Mouse (Mus musculus): Measurements from ENCODE around the gene Slc25a19. TPM values are rescaled to one million over a fixed set of nuclear protein-coding genes. Genes with fewer than 3 reads are reported as not detected.
"Not testable (repeated sequence)": the region's sequence is repeated elsewhere in the genome, so short reads cannot be mapped to it uniquely, and the experiment has no call there.

Slc25a19 gene
- polyA plus RNA-seq, 1 experiment from 2014 or later, result 56.1 TPM

DNA sequence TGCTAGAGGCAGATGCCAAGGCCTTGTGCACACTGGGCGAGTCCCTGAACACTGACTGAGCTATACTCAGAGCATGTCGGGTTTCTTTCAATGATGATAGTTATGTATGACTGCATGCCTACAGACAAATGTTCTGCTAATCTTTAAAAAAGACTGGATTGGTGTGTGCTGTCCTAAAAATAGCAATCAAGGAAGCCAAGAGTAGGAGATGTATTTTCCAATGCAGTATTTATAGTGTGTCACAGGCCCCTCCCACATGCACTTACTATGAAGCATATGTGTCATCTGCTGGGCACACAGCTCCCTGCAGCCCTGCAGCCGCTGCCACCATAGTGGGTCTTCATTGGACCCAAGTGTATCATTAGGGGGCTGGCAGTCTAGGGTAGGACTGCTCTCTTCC is 25.1 kb upstream of the Slc25a19 start:
- Histone ChIP-seq H3K36me3 (peaks cover 13% of the 10 kb centered on the region), H3K27ac (replicated peaks) (peak overlapping the region; percentile 71), H3K9me3 (no peaks in the 10 kb centered on the region), H3K4me1 (peaks cover 15% of the 10 kb centered on the region), H3K9ac (replicated peaks) (no peak overlapping the region), H3K4me2 (replicated peaks) (no peak overlapping the region), H3K4me3 (no peak overlapping the region), H3K27me3 (no peaks in the 10 kb centered on the region)
- 75% methylated on average over 3 of the region's 3 CpGs for WGBS
- no peak for ATAC-seq (replicated peaks)

DNA sequence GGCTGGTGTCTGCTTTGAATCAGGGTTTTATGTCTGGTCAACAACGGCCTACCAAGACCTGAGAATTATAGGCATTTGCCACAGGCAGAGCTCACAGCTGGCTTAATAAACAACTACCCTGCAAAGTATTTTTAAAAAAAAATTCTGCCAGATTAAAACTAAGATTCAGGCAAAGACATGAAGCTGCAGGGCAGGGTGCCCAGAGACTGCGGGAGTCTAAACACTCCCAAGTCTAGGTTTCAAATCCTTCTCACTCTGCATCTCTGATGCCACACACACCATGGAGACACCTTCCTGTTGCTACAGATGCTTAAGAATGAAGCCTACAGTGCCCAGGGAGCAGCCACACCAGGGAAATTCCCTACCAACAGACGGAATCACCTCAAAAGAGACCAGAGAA is 23.6 kb upstream of the Slc25a19 start:
- peaks cover 15% of the 10 kb centered on the region for H3K4me1 ChIP-seq
- ATAC-seq (replicated peaks), result no peak
- H3K27me3 ChIP-seq, result no peaks in the 10 kb centered on the region
- H3K27ac ChIP-seq (replicated peaks), result 0 out of 2 replicates have a peak overlapping the region, but pooled peaks have one; percentile 46
- no peak overlapping the region for H3K9ac ChIP-seq (replicated peaks)
- 88% methylated on average over 3 of the region's 3 CpGs for WGBS
- H3K9me3 ChIP-seq, result no peaks in the 10 kb centered on the region
- no peak overlapping the region for H3K4me2 ChIP-seq (replicated peaks)
- peaks cover 15% of the 10 kb centered on the region for H3K36me3 ChIP-seq
- H3K4me3 ChIP-seq, result no peak overlapping the region

DNA sequence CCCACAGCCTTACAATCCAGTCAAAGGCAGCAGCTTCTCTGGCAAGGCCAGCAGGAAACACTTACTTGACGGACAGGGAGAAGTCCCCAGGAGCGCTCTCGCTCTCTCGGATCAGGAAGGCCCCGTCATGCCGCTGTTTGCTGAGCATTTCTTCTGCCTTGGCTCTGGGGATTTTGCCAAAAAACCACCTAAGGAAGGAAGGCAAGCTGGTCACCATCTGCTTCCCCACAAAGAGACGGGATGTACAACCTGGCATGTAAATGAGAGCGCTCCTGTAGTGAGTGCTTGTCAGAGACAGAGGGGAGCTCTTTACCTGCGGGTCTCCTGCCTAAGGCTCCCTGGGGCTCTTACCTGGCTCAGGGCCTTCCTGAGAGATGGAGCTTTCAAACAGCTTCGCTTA is 21.6 kb upstream of the Slc25a19 start:
- Histone ChIP-seq H3K36me3 (peaks cover 19% of the 10 kb centered on the region), H3K9ac (replicated peaks) (no peak overlapping the region; the same call in 1 of the 2 replicates), H3K9me3 (no peaks in the 10 kb centered on the region), H3K4me1 (peaks cover 15% of the 10 kb centered on the region), H3K4me3 (no peak overlapping the region), H3K27me3 (no peaks in the 10 kb centered on the region), H3K27ac (replicated peaks) (peak overlapping the region; percentile 82), H3K4me2 (replicated peaks) (no peak overlapping the region)
- no peak for ATAC-seq (replicated peaks)
- WGBS, result 37% methylated on average over 10 of the region's 10 CpGs

DNA sequence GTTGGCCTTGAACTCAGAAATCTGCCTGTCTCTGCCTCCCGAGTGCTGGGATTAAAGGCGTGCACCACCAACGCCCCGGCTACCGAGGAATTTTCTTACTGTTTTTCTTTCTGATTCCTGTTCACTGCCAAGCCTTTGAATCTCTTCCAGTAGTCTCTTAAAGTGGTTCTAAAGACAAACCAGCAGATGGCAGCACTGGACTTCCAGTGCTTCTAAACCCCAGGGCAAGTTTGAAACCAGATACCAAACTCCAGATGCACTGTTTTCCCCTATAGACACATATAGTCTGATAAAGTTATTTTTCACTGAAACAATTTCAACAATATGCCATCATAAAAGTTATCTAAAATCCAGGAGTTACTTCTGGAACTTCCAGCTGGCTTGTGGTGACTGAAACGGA is 19.4 kb upstream of the Slc25a19 start:
- no peak overlapping the region for H3K9ac ChIP-seq (replicated peaks)
- H3K9me3 ChIP-seq, result no peaks in the 10 kb centered on the region
- no peak for ATAC-seq (replicated peaks)
- no peaks in the 10 kb centered on the region for H3K27me3 ChIP-seq
- 53% methylated on average over 6 of the region's 6 CpGs for WGBS
- H3K4me1 ChIP-seq, result peaks cover 15% of the 10 kb centered on the region
- H3K27ac ChIP-seq (replicated peaks), result peak overlapping the region; percentile 19; the same call in 1 of the 2 replicates
- H3K4me2 ChIP-seq (replicated peaks), result no peak overlapping the region
- no peak overlapping the region for H3K4me3 ChIP-seq
- H3K36me3 ChIP-seq, result peaks cover 21% of the 10 kb centered on the region

DNA sequence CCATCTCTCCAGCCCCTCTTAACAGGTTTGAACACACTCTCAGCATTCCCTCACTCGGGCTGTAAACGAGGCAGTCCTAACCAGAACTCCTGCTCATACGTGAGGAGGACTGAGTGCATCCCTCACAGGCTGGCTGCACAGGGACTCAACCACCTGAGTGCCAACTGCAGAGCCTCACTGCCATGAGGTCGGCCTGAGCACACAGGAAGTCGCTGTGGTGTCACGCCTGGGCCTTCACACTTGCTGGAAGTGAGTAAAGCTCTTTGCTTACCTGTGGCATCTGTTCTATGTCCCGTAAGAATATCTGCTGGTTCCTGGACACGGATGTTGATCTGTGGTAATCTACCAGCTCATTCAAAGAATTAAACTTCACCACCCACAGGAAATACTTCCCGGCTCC is 18.3 kb upstream of the Slc25a19 start:
- no peak overlapping the region for H3K27ac ChIP-seq (replicated peaks)
- H3K36me3 ChIP-seq, result peaks cover 20% of the 10 kb centered on the region
- no peaks in the 10 kb centered on the region for H3K27me3 ChIP-seq
- H3K4me2 ChIP-seq (replicated peaks), result no peak overlapping the region
- H3K9ac ChIP-seq (replicated peaks), result no peak overlapping the region
- no peak for ATAC-seq (replicated peaks)
- no peaks in the 10 kb centered on the region for H3K9me3 ChIP-seq
- H3K4me1 ChIP-seq, result peaks cover 15% of the 10 kb centered on the region
- no peak overlapping the region for H3K4me3 ChIP-seq
- WGBS, result 94% methylated on average over 9 of the region's 9 CpGs

DNA sequence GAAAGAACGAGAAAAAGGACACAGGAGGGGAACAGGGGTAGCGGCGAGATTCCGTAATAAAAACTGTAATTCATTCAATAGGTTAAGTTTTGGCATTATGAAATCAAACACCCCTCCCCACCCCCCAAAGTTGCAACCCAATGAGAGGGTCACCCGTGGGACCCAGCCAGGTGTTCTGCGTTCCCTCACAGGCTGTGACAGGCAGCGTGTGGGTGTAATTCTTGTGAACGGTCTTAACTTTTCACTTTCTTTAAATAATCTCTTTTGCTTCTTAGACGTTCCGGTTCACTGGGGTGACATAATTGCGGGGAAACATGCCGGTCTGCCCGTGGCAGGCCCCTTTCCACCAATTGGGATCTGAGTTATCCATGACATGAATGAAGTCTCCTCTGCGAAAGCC is 17.4 kb upstream of the Slc25a19 start:
- not testable (repeated sequence) for H3K27ac ChIP-seq (replicated peaks); ATAC-seq (replicated peaks); H3K9ac ChIP-seq (replicated peaks); H3K4me3 ChIP-seq; H3K27me3 ChIP-seq; H3K4me2 ChIP-seq (replicated peaks); H3K9me3 ChIP-seq
- 90% methylated on average over 14 of the region's 14 CpGs for WGBS
- H3K36me3 ChIP-seq, result peaks cover 17% of the 10 kb centered on the region
- peaks cover 13% of the 10 kb centered on the region for H3K4me1 ChIP-seq

DNA sequence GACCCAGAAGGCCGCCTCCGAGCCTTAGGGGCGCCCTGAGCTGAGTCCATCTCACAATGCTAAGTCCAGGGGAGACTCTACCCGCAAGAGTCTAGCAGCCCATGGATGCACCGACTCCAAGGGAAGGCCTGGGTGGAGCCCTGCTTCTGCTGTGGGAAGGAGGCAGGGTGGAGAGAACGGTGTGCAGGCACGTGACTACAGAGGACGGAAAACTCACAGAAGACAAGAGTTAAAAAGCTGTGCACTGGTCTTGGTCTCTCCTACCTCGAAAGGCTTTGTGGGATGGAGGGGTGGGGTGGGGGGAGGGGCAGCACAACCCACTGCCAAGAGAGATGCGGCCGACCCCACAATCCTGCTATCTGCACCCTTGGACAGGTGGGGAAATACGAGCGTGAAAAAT is 16.2 kb upstream of the Slc25a19 start:
- no peak overlapping the region for H3K4me3 ChIP-seq
- no peak overlapping the region for H3K4me2 ChIP-seq (replicated peaks)
- no peaks in the 10 kb centered on the region for H3K9me3 ChIP-seq
- H3K4me1 ChIP-seq, result peaks cover 2% of the 10 kb centered on the region
- no peak overlapping the region for H3K27ac ChIP-seq (replicated peaks)
- H3K27me3 ChIP-seq, result no peaks in the 10 kb centered on the region
- peaks cover 17% of the 10 kb centered on the region for H3K36me3 ChIP-seq
- no peak overlapping the region for H3K9ac ChIP-seq (replicated peaks)
- no peak for ATAC-seq (replicated peaks)
- WGBS, result 89% methylated on average over 13 of the region's 13 CpGs

DNA sequence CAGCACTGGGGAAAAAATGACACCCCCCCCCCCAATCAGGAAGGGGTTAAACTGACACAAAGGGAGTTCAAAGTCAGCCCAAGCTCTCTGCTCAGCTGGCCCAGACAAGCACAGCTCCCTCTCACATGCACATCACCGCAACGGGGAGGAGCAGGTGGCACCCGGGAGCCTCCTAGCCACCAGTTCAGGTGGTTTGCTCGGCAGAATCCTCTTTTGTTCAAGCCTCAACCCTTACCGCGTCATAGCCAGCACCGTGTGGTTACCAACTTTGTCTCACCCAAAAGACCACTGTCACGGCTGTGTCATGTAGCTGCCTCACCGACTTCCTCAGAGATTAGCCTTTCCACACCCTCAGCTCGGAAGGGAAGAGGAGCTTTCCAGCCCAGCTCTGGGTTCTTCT is 15.2 kb upstream of the Slc25a19 start:
- no peaks in the 10 kb centered on the region for H3K27me3 ChIP-seq
- H3K9ac ChIP-seq (replicated peaks), result no peak overlapping the region
- ATAC-seq (replicated peaks), result no peak
- H3K36me3 ChIP-seq, result peaks cover 17% of the 10 kb centered on the region
- no peak overlapping the region for H3K4me3 ChIP-seq
- H3K4me1 ChIP-seq, result no peaks in the 10 kb centered on the region
- H3K4me2 ChIP-seq (replicated peaks), result no peak overlapping the region
- 73% methylated on average over 10 of the region's 10 CpGs for WGBS
- H3K27ac ChIP-seq (replicated peaks), result no peak overlapping the region
- no peaks in the 10 kb centered on the region for H3K9me3 ChIP-seq

DNA sequence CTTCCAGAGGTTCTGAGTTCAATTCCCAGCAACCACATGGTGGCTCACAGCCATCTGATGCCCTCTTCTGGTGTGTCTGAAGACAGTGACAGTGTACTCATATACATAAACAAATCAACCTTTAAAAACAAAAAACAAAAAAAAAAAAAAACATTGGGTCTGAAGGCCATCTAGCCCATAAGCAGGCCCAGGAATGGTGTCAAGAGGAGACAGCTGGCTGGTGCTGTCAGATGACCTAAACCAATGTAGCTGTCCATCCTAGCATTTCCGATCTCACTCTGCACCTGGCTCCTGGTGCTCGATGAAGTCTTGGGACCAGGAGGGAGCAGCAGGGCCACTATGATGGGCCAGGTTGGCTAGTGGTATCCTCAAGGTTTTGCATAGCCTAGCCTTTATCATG is 14.6 kb upstream of the Slc25a19 start:
- H3K4me3 ChIP-seq, result no peak overlapping the region
- H3K4me2 ChIP-seq (replicated peaks), result no peak overlapping the region
- ATAC-seq (replicated peaks), result no peak
- H3K27me3 ChIP-seq, result no peaks in the 10 kb centered on the region
- H3K9ac ChIP-seq (replicated peaks), result no peak overlapping the region
- no peaks in the 10 kb centered on the region for H3K9me3 ChIP-seq
- no peak overlapping the region for H3K27ac ChIP-seq (replicated peaks)
- WGBS, result 99% methylated on average over 2 of the region's 2 CpGs
- no peaks in the 10 kb centered on the region for H3K4me1 ChIP-seq
- H3K36me3 ChIP-seq, result peaks cover 17% of the 10 kb centered on the region

DNA sequence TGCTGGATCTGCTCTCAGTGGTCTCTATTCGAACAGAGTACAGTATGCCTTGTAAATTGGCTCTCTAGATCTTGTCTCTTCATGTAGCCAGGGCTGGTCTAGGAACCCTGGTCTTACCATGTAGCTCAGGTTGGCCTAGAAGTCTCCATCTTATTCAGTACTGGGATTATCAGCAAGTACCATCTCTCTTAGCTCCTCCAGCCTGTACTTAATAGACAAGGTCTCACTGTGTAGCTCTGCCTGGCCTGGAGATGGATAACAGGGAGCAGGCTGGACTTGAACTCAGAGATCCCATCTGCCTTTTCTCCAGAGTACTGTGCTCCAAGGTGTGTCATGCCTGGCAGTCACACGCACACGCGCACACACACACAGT is 13.6 kb upstream of the Slc25a19 start:
- Histone ChIP-seq H3K4me2 (replicated peaks) (no peak overlapping the region), H3K27me3 (no peaks in the 10 kb centered on the region), H3K9ac (replicated peaks) (no peak overlapping the region), H3K4me1 (no peaks in the 10 kb centered on the region), H3K36me3 (peaks cover 15% of the 10 kb centered on the region), H3K4me3 (no peak overlapping the region), H3K27ac (replicated peaks) (no peak overlapping the region), H3K9me3 (no peaks in the 10 kb centered on the region)
- WGBS, result 76% methylated on average over 4 of the region's 4 CpGs
- no peak for ATAC-seq (replicated peaks)

DNA sequence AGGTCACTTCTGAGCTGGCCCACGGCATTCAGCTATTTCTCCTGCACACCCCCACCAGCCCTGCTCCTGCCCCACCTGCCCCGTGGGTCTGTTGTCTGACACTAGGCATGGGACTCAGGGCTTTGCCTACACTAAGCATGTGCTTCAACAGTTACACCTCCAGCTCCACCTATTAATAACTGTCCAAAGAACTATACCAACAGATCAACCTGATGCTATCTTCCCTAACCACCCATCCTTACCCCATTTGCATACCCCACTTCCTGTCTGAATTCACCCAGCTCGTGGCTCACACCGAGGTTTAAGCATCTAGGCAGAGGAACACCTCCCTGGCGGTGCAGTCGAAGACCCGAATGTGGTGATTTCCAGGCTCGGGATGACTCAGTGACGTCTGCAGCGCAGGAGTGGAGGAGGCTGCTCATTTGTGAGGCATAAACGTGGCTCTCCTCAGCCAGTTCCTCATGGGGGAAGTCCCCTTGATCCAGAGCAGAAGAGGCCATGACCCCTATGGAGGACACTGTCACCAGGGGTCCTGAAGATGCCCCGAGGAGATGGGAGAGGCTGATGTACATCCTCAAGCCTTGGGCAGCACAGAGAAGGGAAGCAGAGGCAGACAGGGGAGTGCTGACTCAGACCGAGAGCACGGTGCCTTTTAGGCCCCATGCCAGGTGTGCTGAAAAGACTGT is 13.0 kb upstream of the Slc25a19 start:
- H3K27ac ChIP-seq (replicated peaks), result no peak overlapping the region
- H3K4me1 ChIP-seq, result no peaks in the 10 kb centered on the region
- ATAC-seq (replicated peaks), result no peak
- H3K4me2 ChIP-seq (replicated peaks), result no peak overlapping the region
- H3K4me3 ChIP-seq, result no peak overlapping the region
- H3K27me3 ChIP-seq, result no peaks in the 10 kb centered on the region
- no peaks in the 10 kb centered on the region for H3K9me3 ChIP-seq
- peaks cover 11% of the 10 kb centered on the region for H3K36me3 ChIP-seq
- 64% methylated on average over 14 of the region's 14 CpGs for WGBS
- no peak overlapping the region for H3K9ac ChIP-seq (replicated peaks)

DNA sequence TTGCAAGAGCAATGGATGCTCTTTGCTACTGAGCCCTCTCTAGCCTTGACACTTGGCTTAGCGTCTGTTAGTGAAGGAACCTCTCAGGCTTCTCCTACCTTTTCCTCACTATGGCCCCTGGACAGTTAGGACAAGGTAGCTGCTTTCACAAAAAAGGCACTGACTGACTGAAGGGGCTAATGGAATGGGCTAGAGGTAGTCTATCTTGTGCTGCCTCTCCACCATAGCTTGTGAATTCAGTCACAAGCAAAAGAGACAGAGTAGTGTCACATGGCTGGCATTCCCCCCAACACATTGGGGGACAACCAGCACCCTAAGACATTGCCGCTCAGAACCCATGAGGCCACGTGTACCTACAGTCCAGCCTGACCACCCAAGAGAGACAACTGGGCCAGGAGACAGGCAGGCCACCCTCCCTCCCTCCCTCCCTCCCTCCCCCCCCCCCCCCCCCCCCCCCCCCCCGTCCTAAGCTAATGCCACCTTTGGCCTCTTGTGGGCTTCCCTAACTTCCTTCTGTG is 12.3 kb upstream of the Slc25a19 start:
- Histone ChIP-seq H3K4me2 (replicated peaks) (no peak overlapping the region), H3K27me3 (no peaks in the 10 kb centered on the region), H3K9me3 (no peaks in the 10 kb centered on the region), H3K9ac (replicated peaks) (no peak overlapping the region), H3K4me1 (no peaks in the 10 kb centered on the region), H3K4me3 (no peak overlapping the region), H3K36me3 (peaks cover 8% of the 10 kb centered on the region), H3K27ac (replicated peaks) (no peak overlapping the region)
- WGBS, result 86% methylated on average over 3 of the region's 4 CpGs
- no peak for ATAC-seq (replicated peaks)

DNA sequence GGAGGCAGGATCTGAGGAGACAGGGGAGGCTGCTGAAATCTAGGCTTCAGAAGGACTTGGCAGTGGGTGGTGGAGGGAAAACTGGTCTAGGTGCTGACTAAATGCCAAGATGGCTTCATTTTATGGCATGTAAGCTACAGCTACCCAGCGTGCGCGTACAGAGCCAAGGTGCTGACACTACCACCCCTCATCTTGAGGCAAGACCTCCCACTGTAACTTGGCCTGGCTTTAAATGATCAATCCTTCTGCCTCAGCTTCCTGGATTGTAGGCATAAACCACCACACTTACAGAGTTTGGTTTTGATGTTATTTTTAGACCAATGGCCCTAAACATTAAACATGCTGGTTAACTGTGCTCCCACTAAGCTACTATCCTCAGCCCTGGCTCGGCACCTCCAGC is 11.4 kb upstream of the Slc25a19 start:
- H3K4me3 ChIP-seq, result no peak overlapping the region
- WGBS, result 88% methylated on average over 4 of the region's 4 CpGs
- H3K4me2 ChIP-seq (replicated peaks), result no peak overlapping the region
- peaks cover 6% of the 10 kb centered on the region for H3K36me3 ChIP-seq
- H3K9ac ChIP-seq (replicated peaks), result no peak overlapping the region
- no peaks in the 10 kb centered on the region for H3K27me3 ChIP-seq
- H3K27ac ChIP-seq (replicated peaks), result no peak overlapping the region
- no peaks in the 10 kb centered on the region for H3K4me1 ChIP-seq
- no peaks in the 10 kb centered on the region for H3K9me3 ChIP-seq
- ATAC-seq (replicated peaks), result no peak
